Mouse (Mus musculus) mature B cell (primary cell): ENCODE measurements at regions not wholly inside any gene's neighbourhood (a gene's known extent, or its start where the extent isn't known, plus 50 kb on each side); places are given as distances from the start of the nearest gene placed in this dataset.

Experiments
- in situ Hi-C: fragments of 300-500 bp; cut with MboI; formaldehyde crosslinking; loops from 2 replicates; pipeline ENCODE4 v1.14.3; 2019

DNA sequence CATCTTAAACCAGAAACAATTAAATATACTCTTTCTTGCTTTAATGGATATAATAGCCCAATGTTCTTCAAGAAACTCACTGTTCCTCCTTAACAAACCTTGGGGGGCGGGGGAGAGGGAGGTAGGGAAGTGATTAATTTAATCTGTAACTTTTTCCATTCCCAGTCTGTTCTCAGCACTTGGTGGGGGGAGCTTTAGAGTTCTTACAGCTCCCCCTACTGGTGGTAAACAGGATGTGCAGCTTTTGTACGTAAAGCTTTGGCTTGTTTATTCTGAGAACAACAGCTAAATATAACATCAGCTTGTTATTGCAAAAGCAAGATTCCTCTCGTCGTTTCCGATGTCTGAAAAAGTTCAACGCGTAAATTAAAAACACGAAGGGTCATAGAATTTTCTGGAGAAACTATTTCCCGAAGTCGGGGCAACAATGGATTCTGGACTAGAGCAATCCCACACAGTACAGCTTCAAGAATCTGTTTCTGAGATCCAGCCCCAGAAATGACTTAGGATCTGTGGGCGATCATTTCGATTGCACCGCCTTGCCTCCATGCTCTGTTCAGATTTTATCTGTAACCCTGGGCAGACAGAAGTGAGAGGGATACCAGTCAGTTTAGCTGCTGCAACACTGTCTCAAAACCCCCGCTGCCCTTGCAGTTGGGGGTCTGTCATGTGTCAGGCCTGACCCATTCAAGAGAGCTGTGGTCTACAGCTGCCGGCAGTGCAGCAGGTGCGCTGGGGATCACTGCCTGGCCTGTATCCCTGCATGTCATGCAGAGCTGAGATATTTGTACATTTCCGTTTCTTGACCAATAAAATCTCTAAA lies 183.1 kb upstream of the Ednrb start:
- in situ Hi-C loops: loop anchor here (25.0 kb wide), 1 partner anchor 785 kb away; no protein-coding TSS in a partner anchor

DNA sequence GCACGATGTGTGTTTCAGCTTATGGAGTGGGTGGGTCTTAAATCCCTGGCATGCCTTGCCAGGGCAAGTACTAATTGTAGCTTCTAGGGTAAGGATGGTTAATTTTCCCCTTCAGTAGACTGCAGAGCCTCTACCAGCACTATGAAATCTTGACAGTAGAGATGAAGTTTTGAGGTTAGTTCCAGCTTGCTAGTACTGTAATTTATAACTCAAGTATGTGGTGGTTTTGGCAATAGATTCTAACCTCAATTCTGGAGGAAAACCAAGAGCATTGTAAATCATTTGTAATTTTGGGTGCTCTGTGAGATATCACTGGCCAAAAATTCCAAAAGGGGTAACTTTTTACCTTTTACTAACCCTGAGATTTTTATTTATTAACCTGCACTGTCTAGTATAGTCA lies 164.3 kb upstream of the Ednrb start:
- in situ Hi-C loops: no loop called here

DNA sequence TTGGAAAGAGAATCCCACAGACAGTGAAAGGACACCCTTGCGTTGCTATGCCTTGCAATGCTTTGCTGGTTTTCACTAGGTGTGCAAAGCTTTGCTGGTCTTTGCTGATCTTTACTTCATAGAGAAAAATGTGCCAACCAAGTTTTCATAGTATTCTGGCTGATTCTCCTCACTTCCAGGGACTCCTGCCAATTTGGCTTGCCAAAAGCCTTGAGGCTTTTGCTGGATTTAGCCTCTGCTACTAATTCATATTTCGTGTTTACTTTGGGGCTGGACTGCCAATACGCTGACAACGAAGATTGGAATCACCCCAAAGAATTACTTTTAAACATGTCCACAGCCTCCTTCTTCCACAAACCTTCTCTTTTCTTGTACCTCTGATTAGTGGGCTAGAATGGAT lies 162.2 kb upstream of the Ednrb start:
- in situ Hi-C loops: no loop called here

DNA sequence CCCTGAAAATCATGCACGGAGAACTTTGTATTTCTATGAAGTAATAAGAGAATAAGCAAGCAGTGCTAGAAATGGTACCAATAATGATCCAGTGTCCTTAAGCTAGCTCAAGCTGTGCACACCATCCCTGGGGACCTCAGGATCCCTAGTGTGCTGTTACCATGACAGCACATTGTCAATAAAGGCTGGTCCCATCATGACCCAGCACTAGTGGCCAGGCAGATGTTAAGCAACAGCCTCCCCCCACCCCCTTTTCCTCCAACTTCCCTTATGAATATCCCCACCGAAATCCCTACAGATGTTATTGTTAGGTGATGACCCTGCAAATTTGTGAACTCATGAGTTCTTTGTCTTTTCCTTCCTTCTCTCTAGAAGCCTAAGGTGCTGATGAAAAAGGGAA lies 160.9 kb upstream of the Ednrb start:
- in situ Hi-C loops: no loop called here

DNA sequence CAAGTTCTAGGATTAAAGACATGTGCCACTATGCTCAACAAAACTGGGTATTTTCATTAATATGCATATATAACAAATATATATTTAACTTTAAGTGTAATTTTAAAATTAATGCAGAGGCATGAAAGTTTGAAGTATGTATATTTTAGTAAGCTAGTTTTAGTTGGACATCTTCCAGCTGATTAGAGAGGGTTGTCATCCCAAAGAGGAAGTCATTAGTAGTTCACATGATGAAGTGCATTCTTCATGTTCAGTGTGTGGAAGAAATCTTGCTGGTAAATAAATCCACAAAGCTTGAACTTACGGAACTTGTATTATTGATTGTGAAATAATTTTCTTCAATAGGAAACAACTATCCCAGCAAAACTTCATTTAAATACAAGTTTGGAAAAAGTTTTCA lies 158.2 kb upstream of the Ednrb start:
- in situ Hi-C loops: no loop called here

DNA sequence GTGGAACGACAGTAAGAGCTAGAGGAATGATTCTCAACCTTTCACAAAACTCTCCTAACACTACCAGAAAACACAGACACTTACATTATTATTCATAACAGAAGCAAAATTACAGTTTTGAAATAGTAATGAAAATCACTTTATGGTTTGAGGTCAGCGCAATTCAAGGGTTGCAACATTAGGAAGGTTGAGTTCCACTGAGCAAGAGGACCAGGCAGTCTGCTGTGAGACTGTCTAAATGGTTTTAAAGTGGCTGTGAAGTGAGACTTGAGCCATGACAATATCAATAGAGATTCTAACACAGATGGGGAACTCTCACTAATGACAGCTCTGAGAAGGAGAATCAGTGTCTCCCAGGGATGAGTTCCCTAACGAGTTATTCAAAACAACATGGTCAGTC lies 146.2 kb upstream of the Ednrb start:
- in situ Hi-C loops: no loop called here

DNA sequence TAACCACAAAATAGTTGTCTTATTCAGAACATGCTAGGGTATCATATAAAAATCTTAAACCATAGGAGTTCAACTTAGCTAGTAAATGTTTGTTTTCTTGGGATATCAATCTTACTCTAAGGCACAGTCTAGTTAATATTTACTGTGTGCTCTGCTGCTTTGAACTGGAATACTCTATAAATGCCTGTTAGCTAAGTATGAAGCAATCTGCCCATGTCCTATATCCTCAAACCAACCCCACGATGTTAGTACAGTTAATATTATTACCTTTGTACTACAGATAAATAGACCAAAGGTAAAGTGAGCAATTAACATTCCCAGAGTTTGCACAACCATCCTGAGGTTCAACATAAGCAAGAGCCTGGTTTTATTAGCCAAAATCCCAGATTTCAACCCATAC lies 145.7 kb upstream of the Ednrb start:
- in situ Hi-C loops: no loop called here

DNA sequence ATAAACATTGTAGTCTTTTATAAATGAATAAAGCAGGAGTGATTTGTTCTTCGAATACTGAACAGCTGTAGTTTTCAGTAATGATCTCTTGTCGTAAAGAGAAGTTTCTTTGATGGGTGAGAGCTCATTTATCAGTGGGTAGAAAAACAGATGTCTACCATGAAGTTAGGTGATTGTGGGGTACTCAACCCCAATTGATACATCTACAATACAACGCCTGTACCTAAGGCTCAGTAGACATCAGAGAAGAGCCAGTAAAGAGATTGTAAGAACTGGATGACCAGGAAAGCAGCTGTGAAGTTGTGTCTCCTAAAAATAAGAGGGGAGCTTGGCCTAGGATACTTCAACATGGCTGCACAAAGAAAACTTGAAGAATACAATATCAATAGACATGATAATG lies 143.1 kb upstream of the Ednrb start:
- in situ Hi-C loops: no loop called here

DNA sequence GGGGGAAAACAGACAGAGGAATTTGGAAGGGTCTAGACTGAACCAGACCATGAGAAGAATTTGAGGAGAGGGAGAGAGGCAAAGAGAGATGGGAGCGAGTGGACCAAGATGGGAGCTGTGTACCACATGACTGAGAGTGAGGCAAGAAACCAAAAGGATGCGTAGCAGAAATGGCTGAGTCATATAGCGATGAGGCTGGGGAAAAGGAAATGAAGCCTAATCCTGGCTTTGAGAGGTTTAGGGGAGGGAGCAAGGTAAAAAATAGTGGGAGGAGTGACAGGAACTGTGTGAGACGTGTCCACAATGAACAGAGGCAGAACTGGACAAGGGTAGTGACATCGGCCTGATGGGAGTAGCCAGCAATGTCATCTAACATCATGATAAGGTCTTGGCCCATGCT lies 140.1 kb upstream of the Ednrb start:
- in situ Hi-C loops: no loop called here

DNA sequence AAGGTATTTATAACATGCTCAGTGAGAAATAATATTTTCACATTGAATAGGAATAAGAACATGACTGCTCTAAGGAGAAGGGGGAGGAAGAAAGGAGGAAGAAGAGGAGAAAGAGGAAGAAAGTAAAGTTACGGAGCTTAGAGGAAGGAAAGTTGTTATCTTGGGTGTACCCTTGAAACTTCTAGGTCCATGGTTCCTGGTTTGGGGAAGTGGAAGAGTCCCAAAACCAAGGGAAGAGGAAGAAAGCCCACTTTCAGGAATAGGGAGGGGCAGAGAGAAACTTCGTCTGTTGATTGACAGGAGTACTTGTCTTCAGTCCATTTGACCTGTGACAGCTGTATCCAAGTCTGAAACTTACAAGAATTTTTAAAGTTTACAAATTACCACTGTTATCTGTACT lies 134.6 kb upstream of the Ednrb start:
- in situ Hi-C loops: no loop called here

DNA sequence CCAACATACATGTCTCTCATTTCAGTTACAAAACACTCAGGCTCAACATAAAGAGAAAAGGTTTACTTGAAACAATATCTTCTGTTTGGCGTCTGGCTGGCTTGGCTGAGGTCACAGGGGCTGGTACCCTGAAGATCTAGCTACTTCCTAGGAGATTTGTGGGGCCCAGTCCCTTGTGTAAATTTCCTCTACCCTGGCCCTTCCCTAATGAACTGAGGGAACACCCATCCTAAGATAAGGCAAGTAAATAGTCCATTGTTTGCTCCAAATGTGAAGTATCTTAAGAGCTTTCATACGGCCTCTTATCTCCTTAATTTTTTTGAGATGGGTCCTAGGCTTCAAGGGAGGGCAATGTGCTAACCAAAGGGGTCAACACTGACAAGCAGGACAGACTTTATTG lies 133.6 kb upstream of the Ednrb start:
- in situ Hi-C loops: no loop called here

DNA sequence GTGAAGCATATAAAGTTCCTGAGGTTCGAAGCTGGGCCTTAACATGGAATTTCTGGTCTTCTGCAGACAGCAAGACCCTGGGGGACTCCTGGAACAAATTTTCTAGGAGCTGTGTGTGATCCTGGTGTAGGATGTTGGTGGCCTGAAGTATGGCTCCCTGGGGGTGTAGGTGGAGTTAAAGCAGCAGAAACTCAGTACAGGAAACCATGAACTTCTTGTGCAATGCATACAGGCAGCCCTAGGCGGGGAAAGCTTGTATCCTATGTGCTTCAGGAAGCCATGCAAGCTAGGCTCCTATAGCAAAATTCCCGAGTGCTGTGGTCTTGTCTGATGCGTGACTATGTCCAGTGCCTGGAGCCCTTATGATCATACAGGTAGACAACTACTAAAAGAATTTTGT lies 129.8 kb upstream of the Ednrb start:
- in situ Hi-C loops: no loop called here

DNA sequence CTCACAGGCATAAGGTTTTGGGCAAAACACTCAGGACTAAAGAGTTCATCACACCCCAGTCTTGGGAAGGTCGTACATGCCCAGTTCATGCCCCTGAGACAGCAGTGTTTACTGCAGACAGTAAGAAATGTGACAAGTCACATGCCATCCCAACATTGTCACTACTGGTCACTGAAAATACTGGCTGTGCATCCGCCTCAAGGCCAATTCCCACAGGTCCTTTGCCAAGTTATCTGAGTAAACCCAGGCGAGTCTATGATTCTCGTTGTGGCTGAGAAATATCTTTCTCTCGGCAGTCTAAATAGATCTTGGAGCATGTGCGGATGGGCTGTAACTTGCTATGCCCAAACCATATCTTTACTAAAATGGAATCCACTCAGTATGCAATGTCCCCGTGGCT lies 128.9 kb upstream of the Ednrb start:
- in situ Hi-C loops: no loop called here

DNA sequence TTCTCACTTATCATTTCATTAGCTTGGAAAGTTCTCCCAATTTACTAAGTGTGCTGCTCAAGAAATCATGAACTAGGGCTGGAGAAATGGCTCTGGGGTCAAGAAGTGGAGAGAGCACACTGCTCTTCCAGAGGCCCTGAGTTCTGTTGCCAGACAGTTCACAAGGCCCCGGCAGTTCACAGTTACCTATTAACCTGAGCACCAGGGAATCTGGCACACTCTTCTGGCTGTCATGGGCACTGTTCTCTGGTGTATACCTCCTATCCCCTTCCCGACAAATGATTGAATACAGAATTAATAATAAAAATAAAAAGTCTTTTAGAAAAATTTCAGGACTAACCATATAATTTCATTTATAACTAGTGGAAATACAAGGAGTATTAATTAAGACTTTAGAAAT lies 125.1 kb upstream of the Ednrb start:
- in situ Hi-C loops: no loop called here

DNA sequence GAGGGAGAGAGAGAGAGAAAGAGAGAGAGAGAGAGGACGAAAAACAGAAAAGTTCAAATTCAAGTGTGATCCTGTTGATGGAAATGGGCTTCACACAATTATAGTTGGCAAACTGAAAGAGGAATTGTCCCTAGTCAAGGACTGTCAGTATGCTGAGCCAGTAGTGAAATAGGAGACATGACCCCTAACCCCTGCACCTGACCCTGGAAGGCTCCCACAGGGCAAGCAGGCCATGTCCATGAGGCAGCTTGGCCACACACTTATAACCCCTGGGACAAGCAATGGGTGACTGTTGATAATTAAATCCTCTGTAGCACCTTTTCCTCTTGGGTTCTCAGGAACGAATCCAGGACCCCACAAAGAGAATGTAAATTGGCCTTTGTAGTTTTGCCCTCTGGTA lies 122.1 kb upstream of the Ednrb start:
- in situ Hi-C loops: no loop called here

DNA sequence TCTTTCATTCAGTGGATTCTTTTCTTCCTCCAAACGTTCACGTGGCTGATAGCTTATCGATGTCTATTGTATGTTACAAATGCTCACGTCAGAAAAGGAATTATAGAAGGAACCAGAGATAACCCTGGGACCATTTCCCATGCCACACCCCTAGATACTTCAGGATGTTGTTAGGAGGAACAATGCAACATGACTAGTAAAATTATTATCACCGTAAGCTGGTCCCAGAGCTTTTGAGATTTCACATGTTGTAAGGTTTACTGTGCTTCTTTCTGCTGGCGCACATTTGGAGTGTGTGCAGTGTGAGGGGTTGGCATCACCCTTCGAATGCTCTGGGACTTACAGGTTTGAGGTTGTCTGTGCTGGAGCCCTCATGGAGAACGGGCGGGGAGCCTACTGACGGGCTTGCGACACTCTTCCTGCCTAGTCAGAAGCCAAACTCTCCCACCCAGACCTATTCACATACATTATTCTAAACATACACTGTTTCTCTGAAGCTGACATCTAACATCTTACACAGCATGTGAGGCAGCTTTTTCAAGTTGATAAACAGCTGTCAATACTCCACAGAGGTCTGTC lies 118.2 kb upstream of the Ednrb start:
- in situ Hi-C loops: no loop called here

DNA sequence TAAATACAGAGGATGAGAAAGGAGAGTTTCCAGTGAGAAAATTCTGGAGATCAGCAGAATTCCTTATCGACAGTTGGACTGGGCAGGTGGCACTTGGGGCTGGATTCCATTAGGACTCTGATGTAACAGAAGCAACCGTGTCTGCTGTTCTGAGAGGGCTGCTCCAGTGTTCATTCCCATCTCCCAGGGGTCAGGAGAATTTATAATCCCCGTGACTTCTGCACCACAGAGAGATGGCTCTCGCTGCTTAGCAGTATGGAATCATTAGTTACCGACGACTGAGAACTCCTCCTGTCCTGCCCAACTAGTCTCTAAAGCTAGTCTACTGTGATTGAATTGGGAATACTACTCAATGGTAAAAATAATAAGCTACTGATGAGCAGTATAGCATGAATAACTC lies 107.7 kb upstream of the Ednrb start:
- in situ Hi-C loops: no loop called here

DNA sequence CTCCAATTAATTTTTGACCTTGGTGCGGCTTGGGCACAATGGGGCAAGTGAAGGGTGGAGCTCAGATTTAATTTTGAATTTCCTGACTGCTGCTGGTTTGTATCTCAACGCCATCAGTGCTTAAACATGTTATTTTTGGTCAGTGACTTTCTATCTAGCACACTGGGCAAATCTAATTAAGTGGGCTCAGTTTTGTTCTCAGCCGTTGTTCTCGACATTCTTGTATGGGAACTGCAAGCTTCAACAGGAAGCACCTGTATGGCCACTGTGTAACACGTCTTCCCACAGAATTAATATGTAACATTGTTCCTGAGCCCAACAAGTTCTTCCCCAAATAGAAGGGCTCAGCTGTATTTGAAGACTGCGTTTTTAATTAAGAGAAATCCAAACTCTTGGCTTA lies 105.7 kb upstream of the Ednrb start:
- in situ Hi-C loops: no loop called here

DNA sequence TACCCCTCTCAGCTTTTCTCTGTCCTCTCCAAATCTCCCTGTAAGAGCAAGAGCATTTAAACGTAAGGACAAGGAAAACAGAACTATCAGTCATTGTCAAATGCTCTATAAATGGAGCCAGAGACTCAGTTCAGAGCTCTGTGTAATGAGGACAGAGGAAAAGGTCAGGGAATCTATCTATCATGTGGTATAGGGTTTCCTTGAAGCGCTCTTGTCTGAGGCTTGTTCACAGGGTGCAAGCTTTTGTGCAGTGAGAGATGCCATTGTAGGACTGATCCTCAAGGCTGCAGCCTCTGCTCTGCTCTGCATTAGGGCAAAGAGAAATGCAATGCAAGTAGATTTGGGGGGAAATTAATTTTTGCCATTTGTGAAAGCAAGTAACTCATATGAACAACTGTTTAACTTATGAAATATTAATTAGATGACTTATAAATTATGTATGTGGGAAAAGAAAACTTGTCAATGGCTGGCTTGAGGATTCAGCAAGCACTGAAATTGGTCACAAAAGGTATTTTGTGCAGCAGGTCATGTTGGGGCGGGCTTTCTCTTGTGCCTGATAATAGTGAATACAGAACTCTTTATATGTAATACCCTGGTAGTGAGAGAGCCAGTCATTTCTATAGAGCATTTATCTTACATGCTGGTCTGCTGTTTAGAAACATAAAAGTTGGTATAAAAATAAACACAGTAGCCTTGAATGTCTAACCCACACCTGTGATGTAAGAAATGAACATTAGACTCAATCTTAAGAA lies 104.0 kb upstream of the Ednrb start:
- in situ Hi-C loops: no loop called here

DNA sequence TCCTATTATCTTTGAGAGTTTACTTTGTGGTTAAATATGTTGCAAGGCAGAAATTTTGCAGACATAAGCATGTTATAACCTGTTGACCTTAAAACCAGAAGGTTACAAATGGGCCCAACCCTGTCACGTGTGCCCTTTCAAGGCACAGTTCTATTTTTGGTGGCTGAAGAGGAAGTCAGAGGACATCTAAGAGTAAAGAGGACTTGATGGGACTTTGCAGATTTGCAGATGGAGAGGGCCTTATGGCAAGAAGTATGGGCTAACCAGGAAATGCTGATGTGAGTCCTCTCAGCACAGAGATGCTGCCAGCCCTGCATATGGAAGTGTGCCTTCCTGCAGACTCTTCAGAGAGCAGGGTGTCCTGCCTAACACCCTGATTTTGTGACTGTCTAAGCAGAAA lies 101.6 kb upstream of the Ednrb start:
- in situ Hi-C loops: no loop called here

DNA sequence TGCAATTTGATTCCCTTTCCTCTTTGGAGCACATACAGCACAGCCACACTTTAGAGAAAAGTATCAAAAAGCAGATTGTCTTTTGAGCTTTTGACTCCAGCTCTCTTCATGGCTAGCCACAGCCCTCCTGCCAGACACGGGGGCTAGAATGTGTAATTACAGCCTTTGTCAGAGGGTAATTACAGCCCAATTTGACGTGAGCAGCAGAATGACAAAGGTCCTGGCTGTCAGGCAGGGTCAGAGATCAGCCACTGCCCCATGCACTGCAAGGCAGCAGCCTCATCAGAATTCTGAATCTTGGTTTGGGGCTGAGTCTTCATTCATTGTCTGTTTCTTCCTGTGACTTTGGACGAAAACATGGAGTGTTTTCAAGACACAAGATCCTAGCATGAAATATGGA lies 95.7 kb upstream of the Ednrb start:
- in situ Hi-C loops: no loop called here

DNA sequence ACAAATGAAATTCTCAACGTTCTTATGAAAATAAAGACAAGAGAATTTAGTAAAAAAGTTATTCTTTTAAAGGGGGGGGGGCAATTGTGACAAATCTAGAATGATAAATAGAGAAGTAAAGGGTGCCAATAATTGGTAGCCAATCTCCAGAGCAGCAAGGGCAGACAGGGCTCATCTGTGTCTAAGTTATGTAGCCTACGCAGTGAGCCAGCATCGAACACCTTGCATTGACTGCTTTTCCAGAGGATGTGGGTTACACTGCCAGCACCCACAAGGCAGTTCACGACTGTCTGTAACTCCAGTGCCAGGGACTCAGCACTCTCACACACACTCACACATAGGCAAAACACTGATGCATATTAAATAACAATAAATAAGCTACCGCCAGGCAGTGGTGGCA lies 94.7 kb upstream of the Ednrb start:
- in situ Hi-C loops: no loop called here

DNA sequence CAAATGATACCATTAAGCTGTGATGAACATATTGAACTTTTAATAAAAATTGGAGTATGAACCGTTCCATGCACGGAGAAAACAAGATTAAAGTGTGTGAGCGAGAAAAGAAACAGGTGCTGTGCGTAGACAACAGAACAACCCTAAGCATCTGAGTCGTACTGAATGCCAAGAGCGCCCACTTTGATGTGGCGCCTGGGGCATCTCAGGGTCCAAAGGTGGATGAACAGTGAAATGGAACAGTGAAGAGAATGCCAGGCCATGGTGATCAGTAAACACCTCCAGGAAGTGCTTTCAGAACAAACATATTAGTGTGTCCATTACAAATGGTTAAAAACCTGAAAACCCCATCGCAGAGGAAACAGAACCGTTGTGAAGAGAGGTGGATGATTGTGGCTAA lies 94.0 kb upstream of the Ednrb start:
- in situ Hi-C loops: no loop called here
